Mouse (Mus musculus) kidney, adult 2 months (tissue): ENCODE data around the gene Ppp1r37. TPM values are rescaled to one million over a fixed set of nuclear protein-coding genes. Genes with fewer than 3 reads are reported as not detected.

Experiments used
- DNase-seq: peaks from one replicate; pipeline ENCODE4 v3.0.0; 2021
- H3K27ac ChIP-seq: fragments of 200-500 bp; 2 replicates; pipeline ENCODE4 v1.5.1; 2012; ENCODE audit warnings: low read depth, low read length, control low read depth, inconsistent platforms; ENCODE audit not compliant: insufficient read depth
- H3K27me3 ChIP-seq: fragments of 200-500 bp; replicated peaks from 2 replicates; pipeline ENCODE4 v1.6.1; 2012; ENCODE audit warnings: mild to moderate bottlenecking, moderate library complexity, low read length, inconsistent platforms; ENCODE audit not compliant: control insufficient read depth, insufficient read depth
- H3K36me3 ChIP-seq: fragments of 200-500 bp; 2 replicates; pipeline ENCODE4 v1.6.1; 2012; ENCODE audit warnings: mild to moderate bottlenecking, moderate library complexity, low read length, inconsistent platforms; ENCODE audit not compliant: control insufficient read depth, insufficient read depth
- H3K4me1 ChIP-seq: fragments of 200-500 bp; 2 replicates; pipeline ENCODE4 v1.6.1; 2011; ENCODE audit warnings: low read length; ENCODE audit not compliant: control insufficient read depth, insufficient read depth
- H3K4me3 ChIP-seq: fragments of 200-500 bp; 2 replicates; pipeline ENCODE4 v1.5.1; 2011; ENCODE audit warnings: mild to moderate bottlenecking, low read depth, low read length, control low read depth; ENCODE audit not compliant: insufficient read depth
- CTCF ChIP-seq: fragments of 200-500 bp; conservative IDR thresholded peaks from 2 replicates; pipeline ENCODE4 v1.5.1; 2011; ENCODE audit warnings: low read depth, mild to moderate bottlenecking, control low read depth, low read length, moderate library complexity, mixed read lengths; ENCODE audit not compliant: insufficient read depth, insufficient read length
- POLR2A ChIP-seq: fragments of 200-500 bp; IDR thresholded peaks from one replicate; pipeline ENCODE4 v1.6.1; 2011; ENCODE audit warnings: low read depth, low read length, control low read depth
- WGBS: fragments of 180-500 bp; shearing (Covaris S2); methylation state at CpG from one replicate; pipeline ENCODE4 v1.1.7; 2018; 5-methylcytosine and 5-hydroxymethylcytosine counted together
- polyA plus RNA-seq: library from polyadenylated mRNA; depleted of rRNA; stranded (reverse); fragments of >200 nt; gene quantifications from 2 replicates; pipeline ENCODE4 v1.2.3, GENCODE M21; 2012

Ppp1r37 gene
- polyA plus RNA-seq, 1 experiment, result 87.0 TPM

DNA sequence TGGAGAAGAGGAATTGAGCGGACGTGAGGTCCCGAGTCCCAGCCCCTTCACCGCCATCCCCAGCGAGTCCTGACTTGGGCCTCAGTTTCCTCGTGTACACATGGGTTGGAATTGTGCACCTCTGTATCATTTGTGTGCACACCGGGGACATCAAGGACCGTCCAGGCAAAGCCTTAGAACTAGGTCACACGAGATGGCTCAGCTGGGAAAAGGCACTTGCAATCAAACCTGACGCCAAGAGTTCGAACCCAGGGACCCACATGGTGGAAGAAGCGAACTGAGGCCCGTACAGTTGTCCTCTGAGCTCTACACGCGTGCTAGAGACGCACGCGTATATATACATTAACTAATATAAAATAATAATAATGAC is 55.3 kb downstream of the Ppp1r37 start:
- no peaks in the 10 kb centered on the region for H3K36me3 ChIP-seq
- WGBS, result 7% methylated on average over 18 of the region's 18 CpGs
- H3K27ac ChIP-seq, result no peak overlapping the region
- no peak for DNase-seq
- H3K4me3 ChIP-seq, result peak overlapping the region; percentile 79
- no peaks in the 10 kb centered on the region for H3K27me3 ChIP-seq
- no peak for TF ChIP-seq CTCF
- no peak for TF ChIP-seq POLR2A
- H3K4me1 ChIP-seq, result 0 out of 2 replicates have a peak, but pooled peaks cover 3% of the 10 kb centered on the region

- Histone ChIP-seq H3K4me1 (0 out of 2 replicates have a peak, but pooled peaks cover 3% of the 10 kb centered on the region), H3K4me3 (peak overlapping the region; percentile 79), H3K27me3 (no peaks in the 10 kb centered on the region), H3K27ac (0 out of 2 replicates have a peak overlapping the region, but pooled peaks have one; percentile 10), H3K36me3 (no peaks in the 10 kb centered on the region)
- TF ChIP-seq POLR2A (no peak), CTCF (no peak)
- WGBS, result 15% methylated on average over 71 of the region's 71 CpGs
- peak; percentile 43 for DNase-seq
These were observed 55.8 kb downstream of the Ppp1r37 start for GRCm38 (mm10) chr7:19506969-19507611.

- no peak for DNase-seq
- WGBS, result 65% methylated on average over 6 of the region's 6 CpGs
- Histone ChIP-seq H3K4me1 (0 out of 2 replicates have a peak, but pooled peaks cover 3% of the 10 kb centered on the region), H3K4me3 (no peak overlapping the region), H3K27ac (no peak overlapping the region), H3K27me3 (no peaks in the 10 kb centered on the region), H3K36me3 (no peaks in the 10 kb centered on the region)
- TF ChIP-seq CTCF (0 out of 2 replicates have a peak, but pooled peaks have one; percentile 14), POLR2A (no peak)
These were observed 56.5 kb downstream of the Ppp1r37 start for GRCm38 (mm10) chr7:19506326-19506725.

DNA sequence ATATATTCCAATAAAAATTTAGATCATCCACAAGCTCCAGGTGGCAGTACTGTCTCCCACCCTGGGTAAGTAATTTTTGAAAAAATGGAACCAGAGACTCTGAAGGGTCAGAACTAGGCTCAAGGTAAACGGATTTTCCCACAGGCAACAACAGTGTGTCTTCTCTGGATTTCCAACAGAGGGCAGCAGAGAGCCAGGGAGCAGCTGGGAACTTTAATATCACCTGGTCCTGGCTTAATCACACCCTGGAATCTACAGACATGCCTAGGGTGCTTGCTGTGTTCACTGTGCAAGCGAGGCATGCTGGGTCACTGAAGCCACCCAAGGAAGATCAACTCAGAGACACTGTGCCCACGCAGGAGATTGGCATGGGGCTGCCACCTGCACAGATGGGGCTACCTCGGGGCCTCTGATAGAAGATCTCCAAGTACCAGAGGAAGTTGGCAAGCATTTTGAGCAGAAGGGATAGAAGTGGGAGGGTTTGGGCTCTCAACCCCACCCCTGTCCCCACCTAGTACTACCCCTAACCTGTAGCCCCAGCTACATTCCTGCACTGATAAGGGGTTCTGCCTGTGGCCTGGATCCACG is 59.3 kb downstream of the Ppp1r37 start:
- DNase-seq, result peak; percentile 67
- Histone ChIP-seq H3K27me3 (no peaks in the 10 kb centered on the region), H3K36me3 (no peaks in the 10 kb centered on the region), H3K4me3 (no peak overlapping the region), H3K27ac (no peak overlapping the region), H3K4me1 (0 out of 2 replicates have a peak, but pooled peaks cover 3% of the 10 kb centered on the region)
- WGBS, result 34% methylated on average over 5 of the region's 5 CpGs
- TF ChIP-seq POLR2A (no peak), CTCF (peak; percentile 93)

DNA sequence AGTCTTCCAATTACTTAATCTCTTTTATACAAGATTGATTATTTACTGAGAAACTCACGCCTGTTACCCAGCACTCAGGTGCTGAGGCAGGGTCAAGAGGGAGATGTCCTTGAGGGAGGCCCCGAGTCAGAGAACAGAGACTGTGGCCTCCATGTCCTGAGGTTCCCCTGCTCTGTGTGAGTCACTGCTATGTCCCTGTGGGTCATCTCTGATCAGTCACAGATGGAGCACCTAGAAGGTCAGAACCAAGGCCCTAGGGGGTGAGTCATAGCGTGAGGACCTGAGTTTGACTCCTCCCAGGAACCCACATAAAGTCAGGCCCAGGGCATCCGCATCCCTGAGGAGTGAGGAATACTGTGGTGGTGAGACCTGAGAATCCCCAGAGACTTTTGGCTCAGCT is 61.2 kb downstream of the Ppp1r37 start:
- H3K4me1 ChIP-seq, result 0 out of 2 replicates have a peak, but pooled peaks cover 3% of the 10 kb centered on the region
- no peaks in the 10 kb centered on the region for H3K36me3 ChIP-seq
- TF ChIP-seq CTCF (no peak), POLR2A (no peak)
- DNase-seq, result peak; percentile 41
- H3K27ac ChIP-seq, result peak overlapping the region; percentile 66
- H3K4me3 ChIP-seq, result no peak overlapping the region
- WGBS, result 77% methylated on average over 4 of the region's 4 CpGs
- H3K27me3 ChIP-seq, result no peaks in the 10 kb centered on the region

- no peak for DNase-seq
- Histone ChIP-seq H3K36me3 (no peaks in the 10 kb centered on the region), H3K4me1 (0 out of 2 replicates have a peak, but pooled peaks cover 3% of the 10 kb centered on the region), H3K4me3 (no peak overlapping the region), H3K27ac (peak overlapping the region; percentile 66), H3K27me3 (no peaks in the 10 kb centered on the region)
- WGBS, result 60% methylated on average over 12 of the region's 12 CpGs
- TF ChIP-seq POLR2A (no peak), CTCF (no peak)
These were observed 62.2 kb downstream of the Ppp1r37 start for GRCm38 (mm10) chr7:19500420-19501363.
